Mouse (Mus musculus) thymus, postnatal 36 days (tissue): ENCODE data around the gene Abhd17b.
"Not testable (repeated sequence)": the region's sequence is repeated elsewhere in the genome, so short reads cannot be mapped to it uniquely, and the experiment has no call there.

Source experiments
- DNase-seq, 2 experiments: peaks; one replicate each; pipeline ENCODE4 v3.0.0; 2022; ENCODE audit warnings: mixed read lengths in 2 of 2

Gene Abhd17b

DNA sequence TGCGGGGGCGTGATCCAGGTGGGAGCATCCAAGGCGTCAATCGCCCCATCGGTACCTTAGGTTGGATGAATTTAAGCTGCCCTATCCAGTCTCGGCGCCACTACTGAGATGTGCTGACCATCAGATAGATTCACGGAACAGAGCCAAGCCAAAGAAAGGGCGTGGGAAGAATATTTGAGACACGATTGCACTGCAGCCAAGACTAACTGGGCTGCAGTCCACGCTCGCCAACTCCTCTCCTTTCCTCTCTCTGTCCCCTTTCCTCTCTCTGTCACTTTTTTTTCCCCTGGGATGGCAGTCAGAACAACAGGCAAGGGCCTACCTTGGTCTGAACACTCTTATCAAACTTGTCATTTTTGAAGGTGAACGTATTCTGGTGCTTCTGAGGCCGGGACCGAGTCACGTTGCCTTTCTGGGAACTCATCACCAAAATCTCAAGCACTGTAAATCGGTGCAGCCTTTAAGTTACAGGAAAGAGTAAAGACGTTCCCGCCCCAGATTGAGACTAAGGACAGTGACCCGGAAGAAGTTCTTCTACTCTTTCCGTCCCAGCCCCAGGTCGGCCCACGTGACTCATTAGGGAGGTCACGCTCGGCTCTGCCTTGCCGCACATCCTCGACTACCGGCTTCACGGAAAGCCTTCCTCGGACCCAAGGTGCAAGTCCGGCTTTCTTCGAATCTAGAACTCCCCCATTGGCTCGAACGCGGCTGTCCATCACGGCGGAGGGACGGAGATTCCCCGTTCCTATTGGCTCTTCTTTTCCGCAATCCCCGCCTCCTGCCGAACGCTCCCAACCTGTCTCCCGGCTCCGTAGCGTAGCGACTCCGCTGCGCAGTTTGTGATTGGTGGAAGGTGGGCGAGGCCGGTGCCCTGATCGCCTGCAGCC lies 457 bp upstream of the Abhd17b start, which contains the start of gene 1110059E24Rik:
Gene 1110059E24Rik, minus strand, starts transcription at position 692 of the 887 bp plus-strand sequence.
- peak; percentile 93 to 96 for DNase-seq

DNA sequence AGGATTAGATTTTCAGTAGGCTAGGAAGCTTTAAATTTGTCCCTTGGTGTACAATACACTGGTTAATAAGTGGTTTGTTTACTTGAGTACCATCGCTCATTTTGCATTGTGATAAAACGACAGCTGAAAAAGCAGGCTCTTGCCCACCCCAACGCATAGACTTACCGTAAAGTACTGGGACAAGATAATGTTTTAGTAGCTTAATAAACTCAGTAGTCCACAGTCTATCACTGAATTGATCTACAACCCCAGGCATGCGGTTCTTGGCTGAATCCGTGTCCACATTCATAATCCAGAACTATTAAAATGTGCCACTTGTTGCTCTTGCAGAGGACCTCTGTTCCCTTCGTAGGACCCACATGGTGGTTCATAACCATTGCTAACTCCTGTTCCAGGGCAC lies 1.8 kb downstream of the Abhd17b start:
- DNase-seq = no peak

DNA sequence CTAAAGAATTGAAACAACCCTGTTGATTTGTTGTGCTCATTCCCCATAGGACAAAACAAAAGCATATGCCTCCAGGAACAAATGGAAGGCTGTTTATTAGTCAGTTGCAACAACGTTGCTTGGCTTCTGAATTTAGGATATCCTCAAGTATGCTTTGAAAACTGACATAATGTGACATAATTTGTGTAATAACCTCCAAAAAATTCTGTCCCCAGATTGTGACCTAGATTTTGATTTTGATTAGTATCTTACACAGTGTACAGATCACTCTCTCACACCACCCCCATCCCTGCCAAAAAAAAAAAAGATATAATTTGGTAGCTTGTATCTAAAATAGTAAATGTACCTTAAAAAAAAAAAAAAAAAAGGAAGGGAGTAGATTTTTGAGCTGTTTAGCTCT lies 7.7 kb downstream of the Abhd17b start:
- no peak for DNase-seq

DNA sequence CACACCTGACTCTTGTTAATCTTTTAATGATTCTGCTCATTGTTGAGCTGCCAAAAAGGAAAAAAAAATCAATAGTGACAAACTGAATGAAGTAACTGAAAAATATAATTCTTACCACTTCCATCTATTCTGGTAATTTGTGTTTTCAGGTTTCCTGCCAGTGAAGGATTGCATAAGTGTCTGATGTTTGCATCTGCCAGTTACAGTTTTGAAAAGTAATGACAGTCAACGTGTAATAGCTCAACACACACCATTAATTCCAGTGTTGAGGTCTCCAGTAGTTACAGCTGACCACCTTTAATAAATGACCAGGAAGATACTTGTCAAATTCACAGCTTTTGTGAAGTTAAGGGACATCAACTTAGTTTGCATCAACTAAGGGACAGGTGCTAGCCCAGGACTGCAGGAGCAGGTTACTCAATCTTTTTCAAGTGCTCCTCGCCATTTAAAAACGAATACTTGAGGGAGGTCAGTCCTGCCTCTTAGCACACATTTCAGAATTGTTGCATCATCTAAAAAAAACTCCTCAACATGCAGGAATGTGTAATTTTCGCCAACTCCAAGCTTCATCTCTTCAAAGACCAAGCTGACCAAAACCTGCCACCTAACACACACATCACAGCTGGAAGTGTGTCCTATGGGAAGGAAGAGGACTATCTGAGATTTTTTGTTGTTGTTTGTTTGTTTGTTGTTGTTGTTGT lies 10.9 kb downstream of the Abhd17b start:
- DNase-seq = no peak

DNA sequence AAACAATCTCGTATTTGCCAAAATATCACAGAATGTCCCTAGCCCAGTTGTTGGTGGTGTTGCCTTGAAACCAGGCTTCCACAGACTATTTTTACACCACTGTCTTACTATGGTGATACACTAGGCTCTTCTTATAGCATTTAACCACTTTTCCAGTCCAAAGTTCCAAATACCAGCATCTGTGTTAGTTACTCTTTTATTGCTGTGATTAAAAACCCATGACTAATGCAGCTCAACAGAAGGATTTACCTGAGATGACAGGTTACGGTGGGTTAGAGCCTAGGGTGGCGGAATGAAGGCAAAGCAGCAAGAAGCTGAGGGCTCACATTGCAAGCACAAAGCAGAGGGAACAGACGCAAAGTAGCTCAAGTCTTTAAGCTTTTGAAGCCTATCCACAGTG lies 16.7 kb downstream of the Abhd17b start:
- DNase-seq = no peak

DNA sequence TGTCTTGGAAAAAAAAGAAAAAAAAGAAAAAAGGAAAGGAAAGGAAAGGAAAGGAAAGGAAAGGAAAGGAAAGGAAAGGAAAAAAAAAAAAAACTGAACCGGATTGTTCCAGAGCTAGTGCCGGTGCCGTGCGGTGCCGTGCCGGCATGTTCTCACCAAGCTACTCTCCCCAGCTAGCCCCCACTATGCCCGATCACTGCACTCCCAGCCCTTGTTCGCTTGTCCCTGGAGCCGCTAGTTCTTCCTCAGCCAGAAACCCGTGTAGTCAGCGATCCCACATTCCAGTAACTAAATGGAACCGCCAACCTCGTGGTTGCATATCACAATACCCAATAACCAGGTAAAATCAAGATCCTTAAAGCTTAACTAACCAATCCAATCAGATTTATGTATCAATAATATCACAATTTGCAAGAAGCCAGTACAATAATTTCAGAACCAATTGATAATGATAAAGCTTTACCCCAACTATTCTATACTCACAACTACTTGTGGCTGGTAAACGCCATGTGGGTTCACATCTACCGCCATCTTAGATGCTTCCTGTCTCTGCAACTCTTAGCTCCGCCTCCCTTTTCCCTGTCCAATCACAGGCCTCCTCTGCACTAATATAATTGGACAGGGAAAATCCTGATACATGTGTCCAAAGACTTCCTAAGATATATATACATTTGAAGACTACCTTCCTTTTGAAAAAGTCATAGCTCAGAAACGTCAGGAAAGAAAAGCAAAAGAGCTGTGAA lies 21.5 kb downstream of the Abhd17b start:
- no peak for DNase-seq

DNA sequence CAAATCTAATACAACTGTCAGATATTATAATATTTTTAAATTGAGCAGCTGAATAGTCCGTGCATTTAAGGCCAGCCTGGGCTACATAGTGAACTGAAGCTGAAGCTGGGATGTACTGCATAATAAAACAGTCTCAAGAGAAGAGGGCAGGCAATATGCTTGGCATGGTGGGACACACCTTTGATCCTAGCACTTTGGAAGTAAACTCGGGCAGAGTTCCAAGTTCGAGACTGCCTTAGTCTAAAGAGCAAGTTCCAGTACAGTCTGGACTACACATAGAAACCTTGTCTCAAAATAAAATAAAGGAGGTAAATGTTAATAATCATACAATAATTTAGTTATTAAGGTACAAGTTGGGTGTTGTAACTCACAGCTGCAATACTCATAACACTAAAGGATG lies 27.1 kb downstream of the Abhd17b start:
- no peak for DNase-seq

DNA sequence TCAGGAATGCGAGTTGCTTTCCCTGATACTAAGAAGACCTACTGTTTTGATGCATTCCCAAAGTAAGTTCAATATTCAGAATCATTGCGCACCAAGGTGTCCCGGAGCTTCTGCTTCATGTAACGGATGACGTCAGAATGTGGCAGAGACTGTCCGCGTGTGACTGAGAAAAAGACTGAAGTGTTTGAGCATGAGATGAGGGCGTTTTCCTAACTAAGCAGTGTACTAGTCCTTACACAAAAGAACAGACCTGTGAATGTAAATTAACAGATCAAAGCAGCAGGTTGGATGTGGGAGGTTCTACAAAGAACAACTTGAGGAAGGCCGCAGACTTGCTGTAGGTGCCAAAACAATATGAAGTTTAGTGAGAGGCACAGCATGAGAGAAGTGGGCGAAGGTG lies 28.0 kb downstream of the Abhd17b start:
- no peak for DNase-seq

DNA sequence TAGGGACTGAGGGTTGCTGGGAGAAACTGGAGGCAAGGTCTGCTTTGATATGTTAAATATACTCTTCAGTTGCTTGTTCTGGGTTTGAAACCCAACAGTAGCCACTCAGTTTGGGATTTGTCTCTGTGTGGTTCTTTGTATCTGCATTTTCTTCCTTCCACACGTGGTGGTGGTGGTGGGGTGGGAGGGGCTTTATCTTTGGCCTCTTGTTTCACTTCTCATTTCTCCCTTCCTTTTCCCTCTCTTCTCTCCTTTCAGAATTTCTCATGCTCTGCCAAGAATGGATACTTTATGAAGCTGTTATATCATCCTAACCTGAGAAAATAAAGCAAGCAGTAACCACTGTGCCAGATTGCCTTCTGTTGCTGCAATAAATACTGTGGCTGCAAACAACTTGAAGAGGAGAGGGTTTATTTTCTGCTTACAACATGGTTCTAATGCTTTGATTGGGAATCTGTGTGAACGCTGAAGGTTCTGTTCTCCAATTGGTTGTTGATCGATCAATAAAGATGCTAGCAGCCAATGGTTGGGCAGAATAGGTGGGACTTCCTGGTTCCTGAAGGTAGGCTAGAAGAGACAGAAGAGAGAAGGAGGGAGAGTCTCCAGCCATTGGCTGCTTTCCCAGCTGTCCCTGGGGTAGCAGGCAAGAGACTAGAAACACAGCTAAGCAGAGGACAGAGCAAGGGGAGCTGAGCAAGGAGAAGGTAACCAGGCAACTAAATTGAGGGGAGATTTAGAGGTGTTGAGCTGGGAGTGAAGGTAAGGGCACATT lies 60.5 kb downstream of the Abhd17b start:
- DNase-seq = peak; percentile 61 to 62

DNA sequence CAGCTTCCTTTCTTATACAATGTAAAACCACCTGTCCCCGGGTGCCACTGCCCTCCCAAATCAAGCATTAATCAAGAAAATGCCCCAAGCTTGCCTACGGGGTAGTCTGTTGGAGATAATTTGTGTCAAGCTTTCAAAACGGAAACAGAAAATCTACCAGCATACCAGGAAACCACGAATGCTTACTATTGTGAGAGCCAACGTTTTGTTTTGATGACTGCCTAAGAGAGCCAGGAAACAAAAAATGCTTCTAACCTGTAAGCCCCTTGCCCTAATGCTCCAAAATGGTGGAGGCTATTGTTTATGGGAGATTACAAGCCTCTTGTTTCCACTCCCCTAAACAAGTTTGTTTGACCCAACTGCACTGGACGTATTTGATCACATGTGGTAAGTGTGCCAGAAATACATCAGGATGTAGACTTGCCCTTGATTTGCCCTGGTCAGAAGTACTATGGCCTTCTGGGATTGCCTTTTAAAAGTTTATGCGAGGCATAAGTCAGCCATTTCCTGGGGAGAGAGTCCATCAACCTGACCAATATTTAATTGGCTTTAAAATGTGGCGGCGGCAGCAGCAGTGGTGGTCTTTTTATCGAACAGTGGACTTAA lies 61.4 kb downstream of the Abhd17b start:
- DNase-seq = no peak

DNA sequence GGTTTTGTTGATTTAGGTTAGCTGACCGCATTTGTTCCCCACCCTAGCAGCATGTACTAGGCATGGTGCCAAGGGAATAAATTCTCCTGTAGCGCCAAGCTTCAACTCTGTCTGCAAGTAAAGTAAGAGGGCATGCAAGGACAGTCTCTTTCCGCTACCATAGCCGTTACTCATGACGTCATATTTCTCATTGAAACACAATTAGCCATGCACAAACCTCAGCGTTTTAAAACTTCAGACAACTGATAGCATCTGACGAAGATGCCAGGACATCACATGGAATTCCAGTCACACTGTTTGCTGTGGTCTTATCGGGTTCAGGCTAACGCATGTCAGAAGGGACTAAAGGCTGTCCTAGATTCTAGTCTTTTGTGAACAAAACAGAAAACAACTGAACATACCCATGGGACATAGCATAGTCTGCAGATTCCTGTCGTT lies 62.0 kb downstream of the Abhd17b start:
- no peak for DNase-seq

DNA sequence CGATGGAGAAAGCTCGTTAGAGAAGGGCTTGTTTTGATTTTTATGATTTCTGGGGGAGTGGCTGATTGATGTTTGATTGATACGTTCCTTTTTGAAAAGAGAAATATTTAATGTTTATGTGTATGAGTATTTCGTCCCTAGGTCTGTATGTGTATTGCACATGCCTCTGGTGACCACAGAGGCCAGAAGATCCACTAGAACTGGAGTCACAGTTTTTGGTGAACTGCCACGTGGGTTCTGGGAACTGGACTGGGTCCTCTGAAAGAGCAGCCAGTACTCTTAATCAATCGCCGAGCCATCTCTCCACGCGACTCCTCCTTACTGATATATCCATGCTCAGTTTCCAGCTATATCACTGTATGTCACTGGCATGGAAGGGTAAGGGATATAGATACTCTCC lies 62.5 kb downstream of the Abhd17b start:
- DNase-seq = no peak

DNA sequence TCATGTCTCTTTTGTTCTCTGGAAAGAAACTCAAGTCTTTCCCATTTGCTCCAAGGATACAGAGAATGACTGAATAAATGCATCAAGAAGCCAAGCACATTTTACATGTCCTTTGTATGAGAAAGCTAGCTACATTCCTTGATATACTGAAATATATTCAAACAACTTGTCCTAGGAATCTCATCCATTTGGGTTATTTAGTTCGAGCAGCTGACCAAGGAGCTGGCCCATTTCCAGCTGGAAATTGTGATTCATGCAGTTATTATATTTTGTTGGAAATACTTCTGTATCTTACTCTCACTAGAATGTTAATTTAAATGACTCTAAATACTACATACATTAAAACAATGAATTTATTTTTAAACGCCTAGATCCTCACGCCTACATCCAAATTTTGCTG lies 63.5 kb downstream of the Abhd17b start:
- DNase-seq = no peak

DNA sequence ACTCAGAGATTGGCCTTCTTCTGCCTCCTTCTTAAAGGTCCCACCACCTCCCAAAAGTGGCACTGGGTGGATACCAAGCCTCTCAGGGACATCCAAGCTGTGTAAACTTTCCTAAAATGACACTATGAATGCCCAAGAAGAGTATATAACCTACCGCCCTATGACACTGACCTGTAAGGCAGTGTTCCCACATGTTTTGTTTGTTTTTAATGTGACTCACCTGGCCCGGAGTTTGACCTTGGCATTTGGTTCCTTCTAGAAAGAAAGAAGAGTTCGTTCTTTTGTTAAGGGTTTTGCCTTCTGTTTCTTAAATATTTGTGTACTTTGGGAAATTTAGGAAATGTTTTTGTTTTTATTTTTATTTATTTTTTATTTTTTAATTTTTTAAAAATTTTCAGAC lies 66.2 kb downstream of the Abhd17b start:
- DNase-seq = no peak

DNA sequence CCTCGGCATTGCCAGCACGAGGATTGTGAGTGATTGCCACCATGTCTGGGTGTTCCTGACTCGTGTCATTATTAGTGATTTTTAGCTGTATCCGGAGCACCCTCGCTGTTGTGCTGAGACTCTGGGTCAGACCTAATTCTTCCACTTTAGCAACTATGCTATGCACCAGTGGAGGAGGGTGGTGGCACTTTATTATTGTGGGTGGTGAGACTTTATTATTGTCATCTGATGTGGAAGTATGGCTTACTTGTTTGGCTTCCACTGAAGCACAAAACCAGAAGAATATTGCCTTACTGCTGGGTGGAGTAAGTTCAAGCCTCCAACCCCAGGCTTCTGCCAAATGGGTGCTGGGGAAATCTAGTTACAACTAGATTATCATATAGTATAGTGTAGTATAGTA lies 68.0 kb downstream of the Abhd17b start:
- DNase-seq = no peak

DNA sequence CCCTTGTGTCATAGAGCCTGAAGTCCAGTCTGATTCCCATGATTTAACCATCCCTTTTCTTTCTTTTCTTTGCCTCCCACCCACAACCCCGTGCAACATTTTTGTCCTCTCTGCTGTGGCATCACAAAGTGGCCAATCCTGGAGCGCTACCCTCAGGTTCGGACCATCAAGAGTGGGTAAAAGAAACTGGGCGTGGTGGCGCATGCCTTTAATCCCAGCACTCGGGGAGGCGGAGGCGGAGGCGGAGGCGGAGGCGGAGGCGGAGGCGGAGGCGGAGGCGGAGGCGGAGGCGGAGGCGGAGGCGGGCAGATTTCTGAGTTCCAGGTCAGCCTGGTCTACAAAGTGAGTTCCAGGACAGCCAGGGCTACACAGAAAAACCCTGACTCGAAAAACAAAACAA lies 70.3 kb downstream of the Abhd17b start:
- not testable (repeated sequence) for DNase-seq

DNA sequence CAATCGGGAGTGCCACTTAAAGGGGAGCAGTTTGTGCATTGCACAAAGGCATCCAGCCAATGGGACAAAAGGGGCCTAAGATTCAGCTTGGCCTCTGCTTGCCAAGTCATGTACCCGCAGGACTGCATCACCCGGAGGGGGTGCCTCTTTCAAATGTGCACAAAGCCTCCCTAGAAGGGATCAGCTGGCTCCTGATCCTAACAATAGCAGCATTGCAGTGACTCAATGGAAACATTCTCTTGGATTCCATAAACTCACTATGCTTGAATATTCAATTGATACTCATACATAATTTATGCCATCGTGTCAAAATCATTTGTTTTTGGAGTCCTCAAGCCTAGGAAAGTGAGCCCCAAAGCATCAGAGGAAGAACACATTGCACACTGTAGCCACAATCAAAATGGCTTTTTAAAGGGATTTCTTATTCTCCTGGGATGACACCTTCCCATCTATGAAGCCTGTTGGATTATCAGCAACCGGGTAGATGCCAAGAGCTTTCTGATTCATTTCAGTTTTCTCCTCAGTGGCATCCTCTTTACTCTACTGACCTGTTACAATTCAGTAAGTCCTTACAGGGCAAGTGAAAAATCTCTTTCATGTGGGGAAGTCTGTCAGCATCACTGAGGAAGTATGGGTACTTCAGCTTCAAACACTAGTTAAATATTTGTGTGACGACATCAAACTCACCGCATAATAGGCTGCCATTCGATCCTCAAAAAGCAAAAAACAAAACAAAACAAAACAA lies 71.1 kb downstream of the Abhd17b start:
- DNase-seq = no peak

DNA sequence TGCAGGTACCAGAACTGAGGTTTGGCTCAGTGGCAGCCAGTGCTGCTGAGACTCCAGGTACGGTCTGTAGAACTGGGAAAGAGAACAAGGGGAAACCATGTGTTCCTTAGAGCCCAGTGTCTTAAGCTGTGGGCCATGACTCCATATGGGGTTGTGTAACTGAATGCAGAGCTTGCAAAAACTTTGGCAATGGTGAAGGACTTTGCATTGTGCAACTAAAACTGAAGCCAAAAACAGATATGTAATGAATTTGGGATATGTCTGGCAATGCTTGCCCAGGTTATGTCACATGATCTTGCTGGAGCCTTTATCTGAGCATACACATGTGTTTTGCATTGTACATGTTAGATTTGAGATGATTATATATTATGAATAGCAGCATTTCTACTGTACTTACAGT lies 72.2 kb downstream of the Abhd17b start:
- DNase-seq = no peak

DNA sequence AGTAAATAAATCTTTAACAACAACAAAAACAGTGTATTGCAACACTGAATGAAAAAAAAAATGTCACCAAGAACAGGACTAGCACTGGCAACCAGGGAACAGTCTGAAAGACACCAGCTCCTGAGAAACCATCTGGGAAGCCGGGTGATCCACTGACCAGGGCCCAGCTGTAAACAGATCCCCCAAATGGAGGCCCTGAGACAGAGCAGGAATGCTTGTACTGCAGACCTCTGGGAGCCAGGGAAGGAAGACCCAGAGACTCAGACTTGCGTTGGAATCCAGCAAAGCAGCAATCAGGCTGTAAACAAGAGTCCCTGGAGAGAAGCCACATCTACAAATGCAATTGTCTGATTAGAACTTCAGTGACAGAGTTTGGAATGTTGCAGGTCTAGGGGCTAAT lies 74.1 kb downstream of the Abhd17b start:
- DNase-seq = no peak

DNA sequence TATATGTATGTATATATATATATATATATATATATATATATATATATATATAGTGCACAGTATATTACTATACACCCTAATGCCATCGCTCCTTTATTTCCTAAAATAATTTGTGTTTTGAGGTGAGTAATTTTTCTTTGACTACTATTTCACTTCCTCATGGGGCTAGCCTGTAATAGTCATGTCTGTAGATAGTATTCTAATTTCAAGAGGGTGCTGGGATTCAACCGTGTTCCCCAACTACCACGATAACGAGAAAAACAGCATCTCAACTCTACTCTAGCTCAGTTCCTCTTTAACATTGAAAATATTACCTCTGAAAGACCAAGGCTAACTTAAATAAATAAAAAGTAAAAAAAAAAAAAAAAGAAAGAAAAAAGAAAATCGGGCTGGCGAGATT lies 75.4 kb downstream of the Abhd17b start:
- no peak for DNase-seq

DNA sequence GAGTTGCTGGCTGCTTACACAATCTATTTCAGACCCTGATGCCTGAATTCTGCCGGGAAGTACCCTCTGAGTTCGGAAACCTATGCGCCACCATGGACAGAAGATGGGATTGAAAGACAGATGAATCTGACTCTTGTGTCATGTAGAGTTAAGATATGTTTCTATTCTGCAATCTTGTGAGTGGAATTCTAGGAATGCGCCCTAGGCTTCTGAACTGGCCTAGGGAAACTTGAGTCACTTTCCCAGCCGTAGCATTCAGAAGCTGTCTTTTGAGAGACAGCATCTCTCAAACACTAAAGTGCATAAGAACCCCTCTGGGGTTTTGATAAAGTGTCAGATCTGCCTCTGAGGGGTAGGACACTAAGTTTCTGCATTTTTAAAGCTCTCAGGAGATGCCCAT lies 78.9 kb downstream of the Abhd17b start:
- no peak for DNase-seq

DNA sequence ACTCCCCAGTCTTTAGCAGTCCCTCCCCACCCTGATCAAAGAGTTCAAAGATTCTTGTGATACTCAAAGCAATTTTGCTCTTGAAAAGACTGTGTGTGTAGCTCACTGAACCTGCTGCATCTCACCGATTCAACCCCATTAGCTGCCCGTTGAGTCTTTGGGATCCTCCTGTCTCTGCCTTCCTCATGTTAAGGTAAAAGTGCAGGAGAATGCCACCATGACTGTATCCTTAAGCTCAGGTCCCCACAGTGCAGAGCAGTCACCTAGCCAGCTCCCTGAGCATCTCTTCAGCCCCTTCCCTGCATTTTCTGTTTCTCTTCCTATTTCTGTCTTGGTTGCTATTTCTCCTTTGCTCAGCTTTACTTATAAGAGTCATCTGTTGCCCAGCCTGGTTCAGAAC lies 80.2 kb downstream of the Abhd17b start:
- DNase-seq = no peak
